In genomic region chr12:79773246-79773645, GRCm38 (mm10) we compare ENCODE assay signal across 27 mouse cellular contexts.
DNase-seq lines count a peak whose midpoint lies in the region; ATAC-seq lines count a peak whose summit lies in the region.
"Had no signal": no experiment of that assay in that cellular context is flagged by ENCODE, and none has a peak within 500 bp of the region (broad histone marks: within the 10 kb centered on the region; RNA-seq: fewer than 3 reads in every experiment).

No protein-coding gene starts in this region.

- H3K9me3 ChIP-seq in heart, embryonic 16.5 days (replicated peaks; ENCODE audit: control insufficient read depth, low read length) = peaks cover 3% of the 10 kb centered on the region; the same call in 1 of the 2 replicates
- H3K9me3 ChIP-seq in limb, embryonic 15.5 days = no peaks in the 10 kb centered on the region
- H3K9me3 ChIP-seq: embryonic facial prominence, embryonic 15.5 days; heart, embryonic 13.5 days had no signal

- no peak overlapping the region for H3K4me2 ChIP-seq in heart, embryonic 16.5 days (ENCODE audit: low read depth, low read length)
- no peak overlapping the region for H3K4me2 ChIP-seq in limb, embryonic 15.5 days
- H3K4me2 ChIP-seq: embryonic facial prominence, embryonic 15.5 days; heart, embryonic 13.5 days; hindbrain, embryonic 13.5 days had no signal

- no peaks in the 10 kb centered on the region for H3K36me3 ChIP-seq in heart, embryonic 16.5 days (ENCODE audit: control insufficient read depth, insufficient read depth)
- no peaks in the 10 kb centered on the region for H3K36me3 ChIP-seq in limb, embryonic 15.5 days
- H3K36me3 ChIP-seq: embryonic facial prominence, embryonic 15.5 days; hindbrain, embryonic 13.5 days had no signal

- no peak overlapping the region for H3K4me3 ChIP-seq in heart, embryonic 16.5 days (ENCODE audit: low read length)
- H3K4me3 ChIP-seq in limb, embryonic 15.5 days = no peak overlapping the region
- H3K4me3 ChIP-seq: embryonic facial prominence, embryonic 15.5 days; heart, adult 2 months; heart, embryonic 13.5 days; hindbrain, embryonic 13.5 days; left cerebral cortex, adult 2 months; midbrain, embryonic 10.5 days had no signal

- no peak for ATAC-seq in heart, embryonic 16.5 days (replicated peaks; ENCODE audit: extremely low read depth, insufficient read depth, low FRiP score)
- no peak for ATAC-seq in limb, embryonic 15.5 days (ENCODE audit: insufficient number of reproducible peaks, low FRiP score, low TSS enrichment, low read depth)
- ATAC-seq: activated CD4-positive, CD25-positive, alpha-beta regulatory T cell, adult 4 months; forebrain, postnatal 0 days; midbrain, embryonic 16.5 days had no signal

- intact Hi-C loops in heart, postnatal 14 days (cut with DNase I) = no loop called here

- DNase-seq in heart, postnatal 14 days = no peak
- DNase-seq in kidney, adult 9 months = peak; percentile 53
- DNase-seq in kidney, postnatal 10 days = no peak
- peak; percentile 58 for DNase-seq in adipocyte (ENCODE audit: low spot score)
- no peak for DNase-seq in layer of hippocampus, postnatal 36 days
- DNase-seq: adrenal gland, postnatal 10 days; B cell, adult 2 months; cerebellum, adult 2 months; cerebellum, postnatal 25 days; embryo, embryonic 11 days; forebrain, postnatal 0 days; gastrocnemius, postnatal 14 days; heart, adult 2 months; heart, postnatal 36 days; layer of hippocampus, adult 9-11 months; right cerebral cortex, adult 18-20 months; right cerebral cortex, postnatal 4 days; thymus, postnatal 14 days had no signal

- WGBS in heart, embryonic 16.5 days = 83% methylated on average over 4 of the region's 4 CpGs
- WGBS in limb, embryonic 15.5 days = 62% methylated on average over 4 of the region's 4 CpGs

- H3K9ac ChIP-seq in heart, embryonic 16.5 days (ENCODE audit: low read length) = no peak overlapping the region
- no peak overlapping the region for H3K9ac ChIP-seq in limb, embryonic 15.5 days
- H3K9ac ChIP-seq: embryonic facial prominence, embryonic 15.5 days; forebrain, postnatal 0 days; heart, embryonic 13.5 days; hindbrain, embryonic 13.5 days had no signal

- peaks cover 6% of the 10 kb centered on the region for H3K4me1 ChIP-seq in heart, embryonic 16.5 days (ENCODE audit: control insufficient read depth, insufficient read depth, low read length)
- peaks cover 23% of the 10 kb centered on the region for H3K4me1 ChIP-seq in limb, embryonic 15.5 days
- H3K4me1 ChIP-seq: embryonic facial prominence, embryonic 15.5 days; hindbrain, embryonic 13.5 days had no signal

- H3K27me3 ChIP-seq in heart, embryonic 16.5 days (ENCODE audit: control insufficient read depth, insufficient read depth, low read length) = no peaks in the 10 kb centered on the region
- no peaks in the 10 kb centered on the region for H3K27me3 ChIP-seq in limb, embryonic 15.5 days
- H3K27me3 ChIP-seq: embryonic facial prominence, embryonic 15.5 days; heart, embryonic 13.5 days; hindbrain, embryonic 13.5 days had no signal

- H3K27ac ChIP-seq in heart, embryonic 16.5 days (ENCODE audit: low read length) = 0 out of 2 replicates have a peak overlapping the region, but pooled peaks have one; percentile 4
- H3K27ac ChIP-seq in limb, embryonic 15.5 days = peak overlapping the region; percentile 76
- H3K27ac ChIP-seq: embryonic facial prominence, embryonic 15.5 days; heart, adult 2 months; heart, embryonic 13.5 days; hindbrain, embryonic 13.5 days; left cerebral cortex, adult 2 months; midbrain, embryonic 10.5 days had no signal

Comparison
In these comparisons a context has a peak if more than half of its experiments do, and no peak if none do; other contexts are left out.
1. DNase-seq: peak in kidney, adult 9 months (single experiment) and adipocyte (single experiment); none in heart, postnatal 14 days (0 of 2), kidney, postnatal 10 days (single experiment) and layer of hippocampus, postnatal 36 days (0 of 2).